Mouse (Mus musculus) large intestine, adult 2 months (tissue): ENCODE data around the gene Ptprn2. TPM values are rescaled to one million over a fixed set of nuclear protein-coding genes. Genes with fewer than 3 reads are reported as not detected.

Experiments used
- DNase-seq: peaks from one replicate; pipeline ENCODE4 v3.0.0-alpha.2; 2012; ENCODE audit warnings: low read depth, low spot score
- WGBS: fragments of 180-500 bp; shearing (Covaris S2); methylation state at CpG from one replicate; pipeline ENCODE4 v1.1.7; 2018; 5-methylcytosine and 5-hydroxymethylcytosine counted together
- polyA plus RNA-seq: library from polyadenylated mRNA; depleted of rRNA; stranded (reverse); fragments of >200 nt; gene quantifications from 2 replicates; pipeline ENCODE4 v1.2.3, GENCODE M21; 2012

Gene Ptprn2
- polyA plus RNA-seq, 1 experiment, result 11.6 TPM

- no peak for DNase-seq
- 75% methylated on average over 8 of the region's 8 CpGs for WGBS
Measured at GRCm38 (mm10) chr12:116842723-116843272, 357.3 kb downstream of the Ptprn2 start.

DNA sequence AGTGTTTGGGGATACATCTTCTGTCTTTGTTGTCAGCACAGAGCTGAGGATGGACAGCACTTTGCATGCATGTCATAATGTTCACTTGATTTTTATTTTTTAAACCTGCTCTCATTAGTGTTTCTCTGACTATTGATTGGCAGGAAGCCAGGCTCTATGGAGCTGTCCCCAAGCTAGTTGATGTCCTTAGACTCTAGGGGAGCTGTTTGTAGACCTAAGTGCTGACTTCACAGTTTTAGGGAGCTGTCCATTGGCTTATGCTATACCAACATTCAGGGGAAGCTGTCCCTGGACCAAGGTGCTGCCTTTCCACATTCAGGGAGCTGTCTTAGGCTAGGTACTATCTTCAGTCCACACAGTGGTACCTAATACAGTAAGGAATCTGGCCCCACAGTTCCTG lies 360.7 kb downstream of the Ptprn2 start:
- no peak for DNase-seq

DNA sequence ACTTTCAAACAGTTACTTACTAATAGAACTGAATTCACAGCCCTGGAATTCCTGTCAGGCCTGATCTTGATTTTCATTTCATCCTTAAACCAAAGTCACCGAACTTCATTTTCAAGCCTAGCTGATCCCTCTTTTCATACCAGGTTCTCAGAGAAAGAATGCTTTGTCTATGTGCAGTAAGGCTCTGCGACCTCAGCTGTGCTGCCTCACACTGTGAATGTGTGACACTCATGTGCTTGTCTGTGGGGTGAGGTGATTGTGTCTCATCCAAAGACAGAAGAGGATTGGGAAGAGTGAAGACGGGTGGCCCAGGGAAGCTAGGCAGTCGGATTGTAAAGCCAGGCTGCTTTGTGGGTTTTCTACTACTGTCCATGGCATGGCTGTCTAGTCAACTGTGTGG lies 361.5 kb downstream of the Ptprn2 start:
- no peak for DNase-seq
- WGBS, result 80% methylated on average over 4 of the region's 4 CpGs

DNA sequence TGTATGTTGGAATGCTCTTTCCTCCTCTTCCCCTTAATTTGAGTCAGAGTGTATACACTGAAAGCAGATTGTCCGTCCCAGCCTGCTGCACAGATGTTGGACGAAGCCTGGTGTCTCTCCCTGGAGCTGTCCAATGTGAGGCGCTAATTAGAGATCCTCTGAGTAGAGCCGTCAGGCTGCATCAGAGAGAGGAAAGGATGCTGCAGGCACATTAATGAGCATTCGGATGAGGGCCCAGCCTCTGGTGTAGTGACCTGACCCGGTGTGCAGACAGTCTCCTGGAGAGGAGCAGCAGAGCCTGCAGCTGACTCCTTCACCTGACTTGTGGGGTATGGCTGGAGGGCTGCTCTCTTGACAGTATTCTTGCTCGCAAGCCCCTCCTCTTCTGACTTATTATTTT lies 370.8 kb downstream of the Ptprn2 start:
- 60% methylated on average over 7 of the region's 7 CpGs for WGBS
- DNase-seq, result no peak

DNA sequence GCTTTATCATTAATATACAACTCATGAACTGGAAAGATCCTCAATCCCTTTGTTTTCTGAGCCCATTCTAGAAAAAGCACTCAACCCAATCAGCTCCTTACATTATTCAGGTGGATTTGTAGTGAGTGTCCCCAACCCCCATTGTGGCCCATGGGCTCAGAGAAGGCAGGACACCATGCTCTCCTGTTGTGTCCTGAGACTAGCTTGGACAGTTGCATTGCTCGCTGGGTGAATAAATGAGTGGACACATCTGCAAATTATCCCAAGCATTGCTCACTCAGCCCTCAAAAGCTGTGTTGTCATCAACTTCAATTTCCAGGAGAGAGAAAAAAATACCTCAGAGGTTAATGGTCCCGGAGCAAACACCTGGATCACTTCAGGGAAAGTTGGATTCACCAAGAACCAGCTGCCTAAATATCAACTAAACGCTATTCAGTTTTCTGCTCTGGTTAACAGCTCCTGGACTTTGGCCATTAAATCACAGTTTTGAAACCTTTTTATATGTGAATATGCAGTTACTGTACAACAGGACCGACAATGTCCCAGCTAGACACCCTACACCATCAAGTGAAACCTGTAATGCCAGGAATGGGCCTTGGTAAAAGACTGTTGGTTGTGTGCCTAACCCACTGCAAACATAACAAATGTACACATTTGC lies 376.0 kb downstream of the Ptprn2 start:
- 48% methylated on average over 4 of the region's 4 CpGs for WGBS
- no peak for DNase-seq

GRCm38 (mm10) chr12:116863291-116863899 lies 377.9 kb downstream of the Ptprn2 start:
- DNase-seq, result no peak
- WGBS, result 85% methylated on average over 4 of the region's 4 CpGs

DNA sequence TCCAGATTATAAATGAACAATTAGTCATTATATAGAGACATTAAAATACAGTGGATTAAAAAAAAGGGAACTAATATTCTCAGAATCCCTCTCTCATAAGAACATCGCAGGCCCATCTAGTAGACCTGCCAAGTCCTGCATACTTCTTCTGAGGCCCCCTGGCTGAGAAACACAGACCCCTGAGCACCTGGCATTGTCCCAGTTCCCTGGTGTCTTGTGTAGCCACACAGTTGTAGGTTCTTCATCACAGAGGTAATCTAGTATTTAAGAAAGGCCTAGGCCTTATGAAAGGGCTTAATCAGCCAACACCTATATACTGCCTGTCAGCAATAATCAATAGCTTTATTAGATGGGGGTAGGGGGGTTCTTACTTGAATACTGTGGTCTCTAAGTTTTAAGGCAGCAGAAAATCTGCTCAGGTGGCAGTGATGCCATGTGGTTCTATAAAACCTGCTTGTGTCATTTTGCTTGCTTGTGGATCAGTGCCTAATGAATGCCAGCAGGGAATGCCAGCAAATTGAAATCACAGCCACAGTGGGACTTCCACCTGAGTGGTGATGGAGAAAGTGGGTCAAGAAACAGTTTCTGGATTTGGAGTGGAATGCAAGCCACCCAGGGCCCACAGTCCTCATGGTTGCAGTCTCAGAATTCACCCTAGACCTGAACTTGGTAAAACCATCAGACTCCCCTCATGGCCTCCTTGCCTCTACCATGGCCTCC lies 388.5 kb downstream of the Ptprn2 start:
- no peak for DNase-seq
- WGBS, result 85% methylated on average over 1 of the region's 1 CpGs

DNA sequence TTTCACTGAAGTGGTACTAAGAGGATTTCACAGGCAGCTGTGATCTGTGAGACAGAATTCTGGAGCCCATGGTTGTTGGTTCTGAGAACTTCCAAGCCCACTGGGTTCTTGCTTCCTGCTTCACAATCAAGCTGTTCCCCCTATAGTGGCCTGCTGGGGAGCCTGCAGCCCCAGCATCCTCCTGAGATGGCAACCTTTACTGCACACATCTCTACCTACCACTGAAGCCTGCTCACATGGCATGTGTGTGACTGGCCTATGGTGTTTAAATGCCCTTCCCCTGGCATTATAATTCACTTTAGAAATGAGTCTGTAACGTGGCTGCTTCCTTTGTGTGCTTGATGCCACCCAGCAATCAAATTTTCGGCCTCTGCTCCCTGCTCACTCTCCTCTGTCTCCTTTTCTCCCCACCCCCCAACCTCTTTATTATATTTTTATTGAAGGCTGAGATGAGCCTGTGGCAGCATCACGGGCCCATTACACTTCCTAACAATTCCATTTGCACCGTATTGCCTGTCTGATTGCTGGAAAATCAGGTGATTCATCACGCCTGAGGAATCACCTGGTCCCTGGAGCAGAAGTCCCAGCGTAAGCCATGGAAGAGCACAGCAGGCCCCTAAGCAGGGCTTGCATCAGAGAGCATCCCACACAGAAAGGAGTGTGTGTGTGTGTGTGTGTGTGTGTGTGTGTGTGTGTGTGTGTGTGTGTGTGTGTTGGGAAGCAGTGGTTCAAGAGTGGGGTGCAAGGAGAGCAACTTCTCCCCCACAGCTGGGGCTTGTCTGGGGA lies 402.2 kb downstream of the Ptprn2 start:
- no peak for DNase-seq
- 58% methylated on average over 6 of the region's 6 CpGs for WGBS

GRCm38 (mm10) chr12:116888856-116889255 lies 403.3 kb downstream of the Ptprn2 start:
- no peak for DNase-seq
- WGBS, result 72% methylated on average over 2 of the region's 2 CpGs

DNA sequence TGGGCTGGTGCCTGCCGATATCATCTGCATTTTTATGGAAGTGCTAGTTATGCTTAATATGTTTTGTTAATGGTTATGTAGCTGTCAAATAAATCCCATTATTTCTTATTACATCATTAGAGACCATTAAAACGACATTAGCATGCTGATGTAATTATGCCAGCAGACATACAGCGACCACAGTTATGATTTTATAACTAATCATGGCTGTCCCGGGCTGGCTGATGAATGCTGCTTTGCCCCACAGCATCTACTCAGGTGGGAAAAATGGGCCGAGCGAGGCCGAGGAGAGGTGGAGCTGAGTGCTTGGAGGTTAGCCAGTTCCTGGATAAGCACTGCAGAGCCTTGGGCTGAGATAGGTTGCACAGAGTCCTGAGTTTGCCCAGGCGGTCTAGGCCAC lies 407.1 kb downstream of the Ptprn2 start:
- DNase-seq, result no peak
- WGBS, result 81% methylated on average over 8 of the region's 8 CpGs

- WGBS, result 30% methylated on average over 2 of the region's 2 CpGs
- DNase-seq, result no peak
Measured at GRCm38 (mm10) chr12:116896651-116897050, 411.1 kb downstream of the Ptprn2 start.

DNA sequence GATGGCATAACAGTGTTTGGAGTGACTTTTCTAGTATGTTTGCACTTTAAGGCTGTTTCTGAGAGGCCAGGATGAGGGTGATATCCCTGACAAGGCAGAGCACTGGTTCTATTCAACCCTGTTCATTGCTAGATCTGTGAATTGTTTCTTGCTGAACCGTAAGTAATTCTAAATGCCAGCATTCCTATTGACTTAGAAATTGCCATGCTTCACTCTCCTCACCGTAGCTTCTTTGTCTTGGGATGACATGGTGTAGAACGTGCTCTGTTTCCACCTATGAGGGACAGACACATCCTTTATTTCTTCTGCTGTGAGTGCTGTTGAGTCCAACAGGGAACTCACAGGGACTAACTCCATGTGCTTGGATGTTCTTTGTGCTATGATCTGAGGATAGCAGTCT lies 416.3 kb downstream of the Ptprn2 start:
- no peak for DNase-seq
- 80% methylated on average over 3 of the region's 3 CpGs for WGBS

DNA sequence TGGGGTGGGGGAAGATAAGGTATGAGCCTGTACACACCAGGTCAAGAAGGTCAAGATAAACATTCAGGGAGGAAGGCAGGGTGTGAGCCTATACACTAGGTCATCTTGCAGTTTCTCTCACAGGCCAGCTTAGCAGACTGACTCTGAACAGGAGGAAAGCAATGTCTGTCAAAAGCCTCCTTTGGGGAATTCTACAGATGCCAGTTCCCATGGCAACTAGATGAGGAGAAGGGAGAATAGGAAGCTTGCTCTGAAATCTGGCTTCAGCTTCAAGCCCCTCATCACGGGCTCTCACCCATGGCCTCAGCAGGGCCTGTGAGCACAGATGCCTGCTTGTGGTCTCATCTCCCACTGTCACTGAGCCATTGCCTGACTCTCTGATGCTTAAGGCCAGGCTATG lies 421.9 kb downstream of the Ptprn2 start:
- DNase-seq, result no peak
- WGBS, result 38% methylated on average over 1 of the region's 1 CpGs

DNA sequence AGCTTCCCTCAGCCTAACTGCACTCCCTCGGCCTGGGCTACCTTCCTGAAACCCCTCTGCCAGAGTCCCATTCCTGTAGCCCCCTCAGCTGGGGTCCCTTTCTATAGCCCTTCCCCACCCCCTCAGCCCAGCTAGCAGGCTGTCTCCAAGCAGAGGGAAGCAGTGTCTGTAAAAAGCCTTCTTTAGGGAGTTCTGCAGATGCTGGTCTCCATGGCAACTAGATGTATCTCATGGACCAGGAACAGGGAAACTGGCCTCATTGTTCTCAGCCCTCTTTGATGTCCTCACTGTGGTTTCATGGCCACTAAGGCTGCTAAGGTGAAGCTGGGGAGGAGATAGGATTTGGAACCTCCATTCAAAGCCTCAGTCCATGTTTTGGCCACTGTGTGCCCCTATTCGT lies 423.1 kb downstream of the Ptprn2 start:
- WGBS, result 71% methylated on average over 2 of the region's 2 CpGs
- no peak for DNase-seq

DNA sequence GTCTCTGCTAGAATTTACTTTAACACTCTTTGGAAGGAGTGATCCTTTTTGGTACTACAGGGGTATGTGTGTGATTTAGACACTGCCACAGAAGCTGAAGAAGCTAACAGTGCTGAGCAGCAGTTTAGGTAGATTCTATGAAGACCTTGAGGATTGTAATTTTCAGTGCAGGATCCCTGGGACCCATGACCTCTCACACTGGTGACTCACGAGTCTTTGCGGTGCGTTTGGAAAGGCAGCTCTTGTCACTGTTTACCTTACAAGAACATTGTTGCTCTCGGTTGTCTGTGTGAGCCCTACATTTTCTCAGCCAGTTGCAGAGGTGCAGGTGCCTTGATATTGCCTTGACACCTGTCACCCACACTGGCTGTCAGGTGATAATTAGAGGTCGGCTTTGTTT lies 431.3 kb downstream of the Ptprn2 start:
- WGBS, result 27% methylated on average over 5 of the region's 5 CpGs
- no peak for DNase-seq

- 70% methylated on average over 6 of the region's 6 CpGs for WGBS
- DNase-seq, result no peak
Measured at GRCm38 (mm10) chr12:116919185-116919584, 433.7 kb downstream of the Ptprn2 start.

DNA sequence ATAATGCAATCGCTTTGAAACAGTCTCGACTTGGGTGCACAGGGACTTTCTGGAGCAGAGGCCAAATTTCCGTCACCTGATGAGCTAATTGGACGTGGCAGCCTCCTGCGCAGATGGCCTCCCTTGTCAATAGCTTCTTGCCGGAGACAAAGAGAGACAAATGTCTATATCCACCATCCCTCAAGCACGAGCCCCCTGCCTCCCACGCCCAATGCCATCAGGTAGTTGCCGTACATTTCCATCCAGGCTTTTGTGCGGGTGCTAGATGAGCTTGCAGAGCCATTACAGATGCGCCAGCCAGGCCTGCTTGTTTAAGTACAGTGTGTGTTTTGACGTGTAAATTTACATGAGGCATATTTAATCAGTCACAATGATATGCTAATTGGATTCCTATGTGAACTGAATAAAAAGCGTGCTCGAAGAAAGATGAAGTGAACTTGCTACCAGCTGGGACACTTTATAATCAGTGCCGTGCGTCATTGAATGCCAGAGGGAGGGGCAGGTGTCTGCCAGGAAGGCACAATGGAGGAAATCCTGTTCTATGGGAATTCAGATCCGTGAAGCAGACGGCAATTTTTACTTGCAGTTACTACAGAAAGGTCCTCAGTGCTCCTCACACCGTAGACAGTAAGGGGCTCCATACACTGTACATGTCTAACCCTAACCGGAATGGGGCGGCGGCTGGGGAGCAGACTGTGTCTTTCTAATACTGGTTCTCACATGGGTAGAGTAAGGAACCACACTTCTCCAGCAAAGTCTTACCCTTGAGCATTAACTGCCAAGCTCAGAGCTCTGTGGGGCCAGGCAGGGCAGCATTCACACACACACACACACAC lies 434.4 kb downstream of the Ptprn2 start:
- 81% methylated on average over 22 of the region's 22 CpGs for WGBS

DNA sequence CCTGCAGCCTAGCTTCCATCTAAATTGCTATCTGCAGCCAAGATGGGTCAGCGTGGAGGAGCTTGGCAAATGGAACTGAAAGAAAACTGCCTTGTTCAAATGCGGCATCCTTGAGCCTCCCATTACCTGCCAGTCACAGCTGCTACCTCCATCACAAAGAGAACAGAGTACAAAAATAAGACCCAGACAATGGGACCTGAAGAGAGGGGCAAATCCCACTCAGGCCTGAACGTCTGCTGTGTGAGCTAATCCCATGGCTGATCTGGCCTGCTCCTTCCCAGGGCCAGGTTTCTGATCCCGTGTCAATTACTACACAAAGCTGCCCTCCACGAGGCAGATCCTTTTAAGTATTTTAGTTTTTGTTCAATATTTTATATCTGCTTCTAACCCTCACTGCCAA lies 441.6 kb downstream of the Ptprn2 start:
- DNase-seq, result no peak
- 70% methylated on average over 5 of the region's 5 CpGs for WGBS

More for the DNA sequence above, 434.4 kb downstream of the Ptprn2 start:
- DNase-seq, result no peak

- 81% methylated on average over 1 of the region's 1 CpGs for WGBS
Measured at GRCm38 (mm10) chr12:116927516-116927915, 442.0 kb downstream of the Ptprn2 start.

More at GRCm38 (mm10) chr12:116927516-116927915, 442.0 kb downstream of the Ptprn2 start:
- DNase-seq, result no peak
